Mouse (Mus musculus) liver, embryonic 16.5 days (tissue): ENCODE measurements at regions not wholly inside any gene's neighbourhood (a gene's known extent, or its start where the extent isn't known, plus 50 kb on each side); places are given as distances from the start of the nearest gene placed in this dataset.

Source experiments
- ATAC-seq: fragments of 200-750 bp; cut with Nextera tagmentation; 2 replicates; pipeline ENCODE4 v1.8.0; 2017; ENCODE audit warnings: low read depth, mild to moderate bottlenecking, moderate number of reproducible peaks, moderate library complexity
- H3K27ac ChIP-seq: fragments of 300-500 bp; sonication (generic); 2 replicates; pipeline ENCODE4 v1.5.1; 2014; ENCODE audit warnings: mild to moderate bottlenecking, low read length
- H3K27me3 ChIP-seq: fragments of 300-500 bp; sonication (generic); 2 replicates; pipeline ENCODE4 v1.6.1; 2014; ENCODE audit warnings: low read depth, low read length, mixed read lengths; ENCODE audit not compliant: control insufficient read depth, insufficient read depth
- H3K36me3 ChIP-seq: fragments of 300-500 bp; sonication (generic); 2 replicates; pipeline ENCODE4 v1.6.1; 2014; ENCODE audit warnings: mild to moderate bottlenecking; ENCODE audit not compliant: control insufficient read depth, insufficient read depth
- H3K4me1 ChIP-seq: fragments of 300-500 bp; sonication (generic); 2 replicates; pipeline ENCODE4 v1.6.1; 2014; ENCODE audit warnings: low read depth, low read length, mixed read lengths; ENCODE audit not compliant: control insufficient read depth
- H3K4me2 ChIP-seq: fragments of 300-500 bp; sonication (generic); 2 replicates; pipeline ENCODE4 v1.6.1; 2014; ENCODE audit warnings: low read depth, low read length, mixed read lengths
- H3K4me3 ChIP-seq: fragments of 300-500 bp; sonication (generic); 2 replicates; pipeline ENCODE4 v1.5.1; 2014; ENCODE audit warnings: low read depth, mild to moderate bottlenecking, low read length
- H3K9ac ChIP-seq: fragments of 300-500 bp; sonication (generic); 2 replicates; pipeline ENCODE4 v1.6.1; 2014; ENCODE audit warnings: low read depth, low read length
- H3K9me3 ChIP-seq: fragments of 300-500 bp; sonication (generic); replicated peaks from 2 replicates; pipeline ENCODE4 v1.6.1; 2016; ENCODE audit warnings: low read length; ENCODE audit not compliant: control insufficient read depth
- WGBS: fragments of 180-500 bp; shearing (Covaris S2); extraction: QIAGEN DNeasy Blood & Tissue Kit; methylation state at CpG from one replicate; pipeline ENCODE4 v1.1.7; 2014; ENCODE audit not compliant: insufficient replicate concordance; 5-methylcytosine and 5-hydroxymethylcytosine counted together

GRCm38 (mm10) chr3:66564268-66565245, 267.9 kb upstream of the Veph1 start:
- H3K36me3 ChIP-seq = no peaks in the 10 kb centered on the region
- H3K27me3 ChIP-seq = no peaks in the 10 kb centered on the region
- ATAC-seq = no peak
- 0 out of 2 replicates have a peak, but pooled peaks cover 2% of the 10 kb centered on the region for H3K4me1 ChIP-seq
- no peak overlapping the region for H3K9ac ChIP-seq
- H3K9me3 ChIP-seq = no peaks in the 10 kb centered on the region
- no peak overlapping the region for H3K27ac ChIP-seq
- WGBS = 47% methylated on average over 7 of the region's 7 CpGs
- no peak overlapping the region for H3K4me3 ChIP-seq
- H3K4me2 ChIP-seq = no peak overlapping the region

GRCm38 (mm10) chr3:66563329-66563728, 266.7 kb upstream of the Veph1 start:
- no peak overlapping the region for H3K27ac ChIP-seq
- no peaks in the 10 kb centered on the region for H3K9me3 ChIP-seq
- H3K4me3 ChIP-seq = no peak overlapping the region
- H3K36me3 ChIP-seq = no peaks in the 10 kb centered on the region
- peak; percentile 64 for ATAC-seq
- 25% methylated on average over 2 of the region's 2 CpGs for WGBS
- H3K4me2 ChIP-seq = no peak overlapping the region
- H3K4me1 ChIP-seq = 0 out of 2 replicates have a peak, but pooled peaks cover 2% of the 10 kb centered on the region
- no peak overlapping the region for H3K9ac ChIP-seq
- H3K27me3 ChIP-seq = no peaks in the 10 kb centered on the region

- WGBS = 55% methylated on average over 1 of the region's 1 CpGs
- H3K4me1 ChIP-seq = no peaks in the 10 kb centered on the region
Measured at GRCm38 (mm10) chr3:66555538-66555937, 258.9 kb upstream of the Veph1 start.

GRCm38 (mm10) chr3:66550920-66551319, 254.3 kb upstream of the Veph1 start:
- Histone ChIP-seq H3K4me2 (no peak overlapping the region), H3K27me3 (no peaks in the 10 kb centered on the region), H3K27ac (no peak overlapping the region), H3K4me1 (peaks cover 5% of the 10 kb centered on the region), H3K4me3 (no peak overlapping the region), H3K9me3 (no peaks in the 10 kb centered on the region), H3K9ac (no peak overlapping the region), H3K36me3 (no peaks in the 10 kb centered on the region)
- peak; percentile 32; the same call in 1 of the 2 replicates for ATAC-seq

More at GRCm38 (mm10) chr3:66555538-66555937, 258.9 kb upstream of the Veph1 start:
- no peak overlapping the region for H3K4me3 ChIP-seq
- no peak for ATAC-seq
- no peaks in the 10 kb centered on the region for H3K9me3 ChIP-seq
- no peaks in the 10 kb centered on the region for H3K27me3 ChIP-seq
- H3K4me2 ChIP-seq = no peak overlapping the region
- no peak overlapping the region for H3K27ac ChIP-seq
- no peak overlapping the region for H3K9ac ChIP-seq
- H3K36me3 ChIP-seq = no peaks in the 10 kb centered on the region

- no peak overlapping the region for H3K9ac ChIP-seq
- peaks cover 5% of the 10 kb centered on the region for H3K4me1 ChIP-seq
- no peak overlapping the region for H3K4me3 ChIP-seq
- H3K9me3 ChIP-seq = no peaks in the 10 kb centered on the region
- H3K4me2 ChIP-seq = no peak overlapping the region
- WGBS = 11% methylated on average over 4 of the region's 4 CpGs
- peak; percentile 73 for ATAC-seq
- H3K27me3 ChIP-seq = no peaks in the 10 kb centered on the region
- no peaks in the 10 kb centered on the region for H3K36me3 ChIP-seq
- no peak overlapping the region for H3K27ac ChIP-seq
Measured at GRCm38 (mm10) chr3:66546576-66546975, 249.9 kb upstream of the Veph1 start.

GRCm38 (mm10) chr3:66544139-66544933, 247.7 kb upstream of the Veph1 start:
- no peaks in the 10 kb centered on the region for H3K9me3 ChIP-seq
- ATAC-seq = no peak
- H3K27ac ChIP-seq = no peak overlapping the region
- H3K9ac ChIP-seq = no peak overlapping the region
- H3K4me3 ChIP-seq = no peak overlapping the region
- H3K4me2 ChIP-seq = no peak overlapping the region
- peaks cover 5% of the 10 kb centered on the region for H3K4me1 ChIP-seq
- no peaks in the 10 kb centered on the region for H3K36me3 ChIP-seq
- 56% methylated on average over 5 of the region's 5 CpGs for WGBS
- no peaks in the 10 kb centered on the region for H3K27me3 ChIP-seq

GRCm38 (mm10) chr3:66542865-66543264, 246.2 kb upstream of the Veph1 start:
- no peak for ATAC-seq
- H3K9me3 ChIP-seq = no peaks in the 10 kb centered on the region

GRCm38 (mm10) chr3:66537913-66538312, 241.3 kb upstream of the Veph1 start:
- WGBS = 60% methylated on average over 7 of the region's 7 CpGs
- Histone ChIP-seq H3K27me3 (no peaks in the 10 kb centered on the region), H3K4me3 (no peak overlapping the region), H3K27ac (no peak overlapping the region), H3K4me2 (no peak overlapping the region), H3K9me3 (no peaks in the 10 kb centered on the region), H3K4me1 (no peaks in the 10 kb centered on the region), H3K9ac (no peak overlapping the region), H3K36me3 (no peaks in the 10 kb centered on the region)
- no peak for ATAC-seq

More at GRCm38 (mm10) chr3:66542865-66543264, 246.2 kb upstream of the Veph1 start:
- no peak overlapping the region for H3K27ac ChIP-seq
- peaks cover 5% of the 10 kb centered on the region for H3K4me1 ChIP-seq
- H3K9ac ChIP-seq = no peak overlapping the region
- no peaks in the 10 kb centered on the region for H3K27me3 ChIP-seq
- WGBS = 55% methylated on average over 3 of the region's 3 CpGs
- no peaks in the 10 kb centered on the region for H3K36me3 ChIP-seq
- H3K4me2 ChIP-seq = no peak overlapping the region
- no peak overlapping the region for H3K4me3 ChIP-seq
